Mouse (Mus musculus): ENCODE measurements around the gene Mgat4e. TPM values are rescaled to one million over a fixed set of nuclear protein-coding genes. Genes with fewer than 3 reads are reported as not detected.

Gene Mgat4e
- total and polyA plus RNA-seq, 3 experiments: 0.08 to 0.17 TPM; not detected in 1

- no peaks in the 10 kb centered on the region for H3K9me3 ChIP-seq (replicated peaks; ENCODE audit: insufficient read depth, low read length)
- peaks cover 8 to 27% of the 10 kb centered on the region in 2 experiments for H3K4me1 ChIP-seq (ENCODE audit: control insufficient read depth in 1 of 2, insufficient read depth in 2 of 2, low read length in 2 of 2)
- DNase-seq (ENCODE audit: low read depth, low spot score): peak; percentile 83
- H3K4me3 ChIP-seq (ENCODE audit: control insufficient read depth in 1 of 2, insufficient read depth in 1 of 2, low read depth in 2 of 2, low read length in 2 of 2): peak overlapping the region; percentile 87 to 91
- peak overlapping the region; percentile 88 for H3K9ac ChIP-seq (ENCODE audit: control insufficient read depth, low read depth, low read length, poor library complexity, severe bottlenecking)
- 0 out of 2 replicates have a peak, but pooled peaks have one; percentile 15 for TF ChIP-seq SMC3 (IDR thresholded peaks at IDR 0.05; ENCODE audit: low read depth, low read length)
- TF ChIP-seq ETS1 (IDR thresholded peaks at IDR 0.05; ENCODE audit: low read depth, low read length): peak; percentile 48
- peak; percentile 53 for TF ChIP-seq SIN3A (IDR thresholded peaks at IDR 0.05; ENCODE audit: low read length)
- no peak for TF ChIP-seq POLR2AphosphoS2 (IDR thresholded peaks at IDR 0.05; ENCODE audit: low read length)
- TF ChIP-seq RCOR1 (IDR thresholded peaks at IDR 0.05; ENCODE audit: low read depth, low read length): 0 out of 2 replicates have a peak, but pooled peaks have one; percentile 4
- no peak for TF ChIP-seq POLR2A (IDR thresholded peaks at IDR 0.05; ENCODE audit: control insufficient read depth in 1 of 2, insufficient read depth in 1 of 2, low read depth in 1 of 2, low read length in 2 of 2, poor library complexity in 1 of 2)
- TF ChIP-seq ZC3H11A (IDR thresholded peaks at IDR 0.05; ENCODE audit: low read depth, low read length): no peak
- 0 out of 2 replicates have a peak, but pooled peaks have one; percentile 51 for TF ChIP-seq MYC (IDR thresholded peaks at IDR 0.05; ENCODE audit: low read depth, low read length)
- TF ChIP-seq MAX (IDR thresholded peaks at IDR 0.05; ENCODE audit: low read length): peak; percentile 90
- no peak for TF ChIP-seq MAFK (IDR thresholded peaks at IDR 0.05; ENCODE audit: borderline replicate concordance, low read depth, low read length)
- TF ChIP-seq POLR2AphosphoS5 (IDR thresholded peaks at IDR 0.05; ENCODE audit: borderline replicate concordance, low read depth, low read length): no peak
- TF ChIP-seq HCFC1 (IDR thresholded peaks at IDR 0.05; ENCODE audit: low read depth, low read length): peak; percentile 45; the same call in 1 of the 2 replicates
- TF ChIP-seq TBP (IDR thresholded peaks at IDR 0.05; ENCODE audit: low read depth, low read length): no peak
- peak; percentile 69 for TF ChIP-seq USF1 (IDR thresholded peaks at IDR 0.05; ENCODE audit: low read depth, low read length)
- TF ChIP-seq MXI1 (IDR thresholded peaks at IDR 0.05; ENCODE audit: low read depth, low read length): peak; percentile 96
- peak; percentile 91 for TF ChIP-seq BHLHE40 (IDR thresholded peaks at IDR 0.05; ENCODE audit: borderline replicate concordance, low read depth, low read length)
- TF ChIP-seq JUND (IDR thresholded peaks at IDR 0.05; ENCODE audit: low read depth, low read length): no peak
- no peak for TF ChIP-seq CHD2 (IDR thresholded peaks at IDR 0.05; ENCODE audit: low read length)
- peak; percentile 29 for TF ChIP-seq TCF12 (IDR thresholded peaks at IDR 0.05; ENCODE audit: low read depth, low read length)
- no peak; the same call in 1 of the 2 replicates for TF ChIP-seq KAT2A (conservative IDR thresholded peaks at IDR 0.05; ENCODE audit: low read depth, low read length)
- no peak for TF ChIP-seq TAL1 (IDR thresholded peaks at IDR 0.05; ENCODE audit: low read length)
- no peak for TF ChIP-seq GABPA (IDR thresholded peaks at IDR 0.05; ENCODE audit: low read depth, low read length)
- no peak for TF ChIP-seq ZKSCAN1 (IDR thresholded peaks at IDR 0.05; ENCODE audit: low read depth, low read length)
- TF ChIP-seq GATA1 (IDR thresholded peaks at IDR 0.05; ENCODE audit: low read depth, low read length): no peak
- TF ChIP-seq NRF1 (IDR thresholded peaks at IDR 0.05; ENCODE audit: insufficient read depth, low read depth, low read length, poor library complexity, severe bottlenecking): no peak
- peak; percentile 77; the same call in 1 of the 2 replicates for TF ChIP-seq MAZ (IDR thresholded peaks at IDR 0.05; ENCODE audit: low read depth, low read length)
- no peak for TF ChIP-seq CHD1 (IDR thresholded peaks at IDR 0.05; ENCODE audit: low read depth, low read length)
- no peak for TF ChIP-seq USF2 (IDR thresholded peaks at IDR 0.05; ENCODE audit: borderline replicate concordance in 1 of 2, insufficient read depth in 1 of 2, low read depth in 1 of 2, low read length in 2 of 2)
- no peaks in the 10 kb centered on the region for H3K27me3 ChIP-seq (ENCODE audit: control insufficient read depth in 1 of 2, insufficient read depth in 2 of 2, low read length in 2 of 2)
- peaks cover 0 to 10% of the 10 kb centered on the region in 2 experiments; a peak in 2 of 4 replicates for H3K36me3 ChIP-seq (ENCODE audit: control insufficient read depth in 1 of 2, insufficient read depth in 2 of 2, low read length in 2 of 2)
- H3K79me2 ChIP-seq (ENCODE audit: control insufficient read depth, insufficient read depth, low read length, poor library complexity): peaks cover 14% of the 10 kb centered on the region
- peak overlapping the region; percentile 42 for H3K27ac ChIP-seq (ENCODE audit: control insufficient read depth, low read depth, low read length)
Measured at GRCm38 (mm10) chr1:134555871-134556670, 6.6 kb upstream of the Mgat4e start.

Data from MEL (cell line).